Mouse (Mus musculus): ENCODE results near the gene Ccr8.

- TF ChIP-seq CTCF (IDR thresholded peaks at IDR 0.05; ENCODE audit: control insufficient read depth, insufficient read depth, insufficient replicate concordance, low read depth, low read length) (no peak), POLR2A (IDR thresholded peaks at IDR 0.05; ENCODE audit: control insufficient read depth, low read depth, low read length) (no peak)
Observed at GRCm38 (mm10) chr9:120078241-120078640, 13.7 kb upstream of the Ccr8 start.

Data from testis, adult 2 months (tissue).